Mouse (Mus musculus): Measurements from ENCODE around the gene Cux1. TPM values are rescaled to one million over a fixed set of nuclear protein-coding genes. Genes with fewer than 3 reads are reported as not detected.

Cux1 gene
- polyA plus RNA-seq, 1 experiment: 164 TPM

DNA sequence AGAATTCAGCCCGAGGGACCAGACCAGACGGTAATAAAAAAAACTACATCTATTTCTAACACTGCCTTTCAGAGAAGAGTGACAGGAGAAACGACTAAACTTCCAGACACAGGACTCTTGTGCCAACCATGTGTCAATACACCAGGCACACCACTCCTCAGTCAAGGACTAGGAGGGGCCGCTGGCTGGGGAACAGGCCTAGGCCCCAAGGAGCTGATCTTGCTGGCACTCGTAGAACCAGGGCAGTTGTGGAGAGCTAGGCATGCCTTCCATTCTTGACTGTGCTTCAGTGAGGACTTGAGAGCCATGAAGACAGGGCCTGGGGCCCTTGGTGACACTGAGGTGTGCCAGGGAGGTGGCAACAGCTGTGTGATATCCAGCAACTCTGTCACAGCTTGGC is 121.3 kb downstream of the Cux1 start:
- 93% methylated on average over 5 of the region's 5 CpGs for WGBS
- no peak for DNase-seq
- Histone ChIP-seq H3K4me3 (ENCODE audit: control insufficient read depth, insufficient read depth, low read length) (no peak overlapping the region), H3K4me1 (replicated peaks; ENCODE audit: control insufficient read depth, insufficient read depth, low read length) (peaks cover 33% of the 10 kb centered on the region), H3K36me3 (ENCODE audit: control insufficient read depth, insufficient read depth, low read length) (0 out of 2 replicates have a peak, but pooled peaks cover under 1% of the 10 kb centered on the region), H3K27ac (ENCODE audit: control insufficient read depth, insufficient read depth, low read length) (no peak overlapping the region), H3K27me3 (ENCODE audit: control insufficient read depth, insufficient read depth, low read length) (no peaks in the 10 kb centered on the region)
- no peak for TF ChIP-seq CTCF (IDR thresholded peaks at IDR 0.05; ENCODE audit: borderline replicate concordance, control insufficient read depth, extremely low read depth, insufficient read depth, low read length, poor library complexity)

- WGBS: 74% methylated on average over 11 of the region's 11 CpGs
- Histone ChIP-seq H3K4me3 (ENCODE audit: control insufficient read depth, insufficient read depth, low read length) (no peak overlapping the region), H3K4me1 (replicated peaks; ENCODE audit: control insufficient read depth, insufficient read depth, low read length) (peaks cover 21% of the 10 kb centered on the region), H3K27me3 (ENCODE audit: control insufficient read depth, insufficient read depth, low read length) (no peaks in the 10 kb centered on the region), H3K36me3 (ENCODE audit: control insufficient read depth, insufficient read depth, low read length) (0 out of 2 replicates have a peak, but pooled peaks cover 5% of the 10 kb centered on the region), H3K27ac (ENCODE audit: control insufficient read depth, insufficient read depth, low read length) (peak overlapping the region; percentile 94)
- TF ChIP-seq POLR2A (IDR thresholded peaks at IDR 0.05; ENCODE audit: control insufficient read depth, extremely low read depth, insufficient read depth, low read length, poor library complexity): no peak
- TF ChIP-seq CTCF (IDR thresholded peaks at IDR 0.05; ENCODE audit: borderline replicate concordance, control insufficient read depth, extremely low read depth, insufficient read depth, low read length, poor library complexity): no peak
- DNase-seq: peak; percentile 49
Measured at GRCm38 (mm10) chr5:136442238-136443187, 124.8 kb downstream of the Cux1 start.

DNA sequence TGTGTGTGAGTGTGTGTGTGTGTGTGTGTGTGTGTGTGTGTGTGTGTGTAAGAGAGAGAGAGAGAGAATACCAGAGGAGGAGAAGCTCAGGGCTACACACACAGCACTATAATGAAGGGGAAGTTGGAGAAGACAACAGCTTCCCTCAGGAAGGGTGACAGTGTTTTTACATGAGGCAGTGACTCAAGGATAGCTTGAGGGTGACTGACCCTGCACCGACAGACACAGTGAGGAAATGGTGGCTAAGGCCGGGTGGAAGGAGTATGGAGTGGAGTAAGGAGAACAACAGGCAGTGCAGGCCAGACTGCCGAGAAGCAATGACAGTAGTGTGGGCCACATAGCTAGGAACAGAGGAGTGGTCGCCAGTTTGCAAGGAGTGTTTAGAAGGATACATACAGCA is 137.6 kb downstream of the Cux1 start:
- H3K27ac ChIP-seq (ENCODE audit: control insufficient read depth, insufficient read depth, low read length): no peak overlapping the region
- H3K36me3 ChIP-seq (ENCODE audit: control insufficient read depth, insufficient read depth, low read length): no peaks in the 10 kb centered on the region
- DNase-seq: no peak
- WGBS: 75% methylated on average over 4 of the region's 4 CpGs
- peaks cover 7% of the 10 kb centered on the region; the same call in 1 of the 2 replicates for H3K4me1 ChIP-seq (replicated peaks; ENCODE audit: control insufficient read depth, insufficient read depth, low read length)
- no peaks in the 10 kb centered on the region for H3K27me3 ChIP-seq (ENCODE audit: control insufficient read depth, insufficient read depth, low read length)
- no peak overlapping the region for H3K4me3 ChIP-seq (ENCODE audit: control insufficient read depth, insufficient read depth, low read length)
- TF ChIP-seq POLR2A (IDR thresholded peaks at IDR 0.05; ENCODE audit: control insufficient read depth, extremely low read depth, insufficient read depth, low read length, poor library complexity) (no peak), CTCF (IDR thresholded peaks at IDR 0.05; ENCODE audit: borderline replicate concordance, control insufficient read depth, extremely low read depth, insufficient read depth, low read length, poor library complexity) (no peak)

- TF ChIP-seq CTCF (IDR thresholded peaks at IDR 0.05; ENCODE audit: borderline replicate concordance, control insufficient read depth, extremely low read depth, insufficient read depth, low read length, poor library complexity) (no peak), POLR2A (IDR thresholded peaks at IDR 0.05; ENCODE audit: control insufficient read depth, extremely low read depth, insufficient read depth, low read length, poor library complexity) (no peak)
- H3K36me3 ChIP-seq (ENCODE audit: control insufficient read depth, insufficient read depth, low read length): no peaks in the 10 kb centered on the region
- no peak for DNase-seq
- H3K27me3 ChIP-seq (ENCODE audit: control insufficient read depth, insufficient read depth, low read length): no peaks in the 10 kb centered on the region
- H3K27ac ChIP-seq (ENCODE audit: control insufficient read depth, insufficient read depth, low read length): no peak overlapping the region
- H3K4me1 ChIP-seq (replicated peaks; ENCODE audit: control insufficient read depth, insufficient read depth, low read length): peaks cover 7% of the 10 kb centered on the region; the same call in 1 of the 2 replicates
- no peak overlapping the region for H3K4me3 ChIP-seq (ENCODE audit: control insufficient read depth, insufficient read depth, low read length)
- WGBS: 78% methylated on average over 6 of the region's 6 CpGs
Measured at GRCm38 (mm10) chr5:136428498-136429060, 138.7 kb downstream of the Cux1 start.

DNA sequence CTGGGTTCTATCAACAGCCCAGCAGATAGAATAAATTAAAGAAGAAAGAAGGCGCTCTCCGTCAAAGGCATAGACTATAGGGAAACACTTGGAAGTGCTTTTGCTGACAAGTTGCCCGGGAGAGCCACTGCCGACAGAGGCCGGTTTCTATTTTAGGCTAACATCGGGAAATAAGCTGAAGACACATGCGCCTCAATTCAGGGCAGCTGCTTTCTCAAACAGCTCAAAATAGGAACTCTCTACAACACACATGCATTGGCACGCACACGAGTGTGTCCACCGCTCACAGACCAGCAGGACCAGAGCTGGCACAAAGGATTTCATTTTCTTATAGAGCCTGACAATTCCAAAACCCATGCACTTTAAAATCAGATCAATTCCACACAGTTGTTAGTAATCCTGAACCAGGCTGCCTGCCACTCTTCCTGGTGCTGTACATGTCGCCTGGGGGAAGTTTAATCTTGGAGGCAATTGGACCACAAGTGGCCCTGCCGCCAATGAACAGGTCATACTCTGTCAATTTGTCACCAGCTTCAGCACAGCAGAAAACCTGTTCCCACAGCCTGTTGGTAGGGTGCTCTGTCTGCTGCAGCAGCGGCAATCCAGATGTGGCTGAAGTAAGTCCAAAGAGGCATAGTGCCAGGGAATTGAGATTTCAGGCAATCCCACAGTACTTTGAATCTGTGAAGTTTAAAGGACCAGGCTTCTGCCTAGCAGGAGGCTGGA is 139.4 kb downstream of the Cux1 start:
- DNase-seq: no peak

GRCm38 (mm10) chr5:136427121-136427771 is 140.0 kb downstream of the Cux1 start:
- Histone ChIP-seq H3K27ac (ENCODE audit: control insufficient read depth, insufficient read depth, low read length) (no peak overlapping the region), H3K4me3 (ENCODE audit: control insufficient read depth, insufficient read depth, low read length) (no peak overlapping the region), H3K36me3 (ENCODE audit: control insufficient read depth, insufficient read depth, low read length) (no peaks in the 10 kb centered on the region), H3K4me1 (replicated peaks; ENCODE audit: control insufficient read depth, insufficient read depth, low read length) (peaks cover 7% of the 10 kb centered on the region; the same call in 1 of the 2 replicates), H3K27me3 (ENCODE audit: control insufficient read depth, insufficient read depth, low read length) (no peaks in the 10 kb centered on the region)
- WGBS: 95% methylated on average over 4 of the region's 4 CpGs
- TF ChIP-seq POLR2A (IDR thresholded peaks at IDR 0.05; ENCODE audit: control insufficient read depth, extremely low read depth, insufficient read depth, low read length, poor library complexity) (no peak), CTCF (IDR thresholded peaks at IDR 0.05; ENCODE audit: borderline replicate concordance, control insufficient read depth, extremely low read depth, insufficient read depth, low read length, poor library complexity) (no peak)
- no peak for DNase-seq

More for the DNA sequence above, 139.4 kb downstream of the Cux1 start:
- Histone ChIP-seq H3K4me3 (ENCODE audit: control insufficient read depth, insufficient read depth, low read length) (no peak overlapping the region), H3K4me1 (replicated peaks; ENCODE audit: control insufficient read depth, insufficient read depth, low read length) (peaks cover 7% of the 10 kb centered on the region; the same call in 1 of the 2 replicates), H3K27me3 (ENCODE audit: control insufficient read depth, insufficient read depth, low read length) (no peaks in the 10 kb centered on the region), H3K36me3 (ENCODE audit: control insufficient read depth, insufficient read depth, low read length) (no peaks in the 10 kb centered on the region), H3K27ac (ENCODE audit: control insufficient read depth, insufficient read depth, low read length) (no peak overlapping the region)
- TF ChIP-seq CTCF (IDR thresholded peaks at IDR 0.05; ENCODE audit: borderline replicate concordance, control insufficient read depth, extremely low read depth, insufficient read depth, low read length, poor library complexity) (no peak), POLR2A (IDR thresholded peaks at IDR 0.05; ENCODE audit: control insufficient read depth, extremely low read depth, insufficient read depth, low read length, poor library complexity) (no peak)
- 90% methylated on average over 13 of the region's 13 CpGs for WGBS
